Mouse (Mus musculus): ENCODE measurements around the gene Arid1b. TPM values are rescaled to one million over a fixed set of nuclear protein-coding genes. Genes with fewer than 3 reads are reported as not detected.
A peak's percentile ranks its signal among the peaks of the same experiment; 100 is the strongest.

The Arid1b gene
- polyA plus RNA-seq, 1 experiment: 41.6 TPM

DNA sequence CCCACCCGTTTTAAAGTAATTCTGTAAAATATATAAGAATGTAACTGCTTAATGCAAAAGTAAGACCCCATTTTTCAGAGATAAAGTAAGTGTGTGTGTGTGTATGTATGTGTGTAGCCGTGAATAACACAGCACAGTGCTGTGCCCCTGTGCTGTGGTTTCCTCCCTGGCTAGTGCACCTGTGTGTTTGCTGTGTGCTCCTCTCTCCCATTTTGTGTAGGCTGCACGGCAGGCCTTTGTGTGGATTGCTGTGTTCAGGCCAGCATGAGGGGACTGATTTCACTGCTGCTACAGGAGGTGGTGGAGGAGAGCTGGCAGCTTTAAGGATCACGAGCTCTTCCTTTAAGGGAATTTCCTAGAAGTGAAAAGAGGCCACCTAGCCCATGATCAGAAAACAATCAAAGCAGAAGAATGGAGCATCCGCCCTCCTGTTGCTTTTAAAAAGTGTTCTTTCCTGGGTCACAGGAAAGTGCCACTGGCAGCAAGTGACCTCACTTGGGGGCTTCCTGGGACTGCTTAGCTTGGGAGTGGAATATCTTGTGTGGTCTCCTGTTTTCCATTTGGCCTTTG, 66.5 kb downstream of the Arid1b start:
- DNase-seq (ENCODE audit: low read depth): no peak
- TF ChIP-seq CTCF (IDR thresholded peaks at IDR 0.05; ENCODE audit: borderline replicate concordance, extremely low read depth, insufficient read depth, insufficient read length) (no peak), POLR2A (IDR thresholded peaks at IDR 0.05; ENCODE audit: borderline replicate concordance, extremely low read depth, insufficient read depth, insufficient read length, poor library complexity, severe bottlenecking) (no peak)

DNA sequence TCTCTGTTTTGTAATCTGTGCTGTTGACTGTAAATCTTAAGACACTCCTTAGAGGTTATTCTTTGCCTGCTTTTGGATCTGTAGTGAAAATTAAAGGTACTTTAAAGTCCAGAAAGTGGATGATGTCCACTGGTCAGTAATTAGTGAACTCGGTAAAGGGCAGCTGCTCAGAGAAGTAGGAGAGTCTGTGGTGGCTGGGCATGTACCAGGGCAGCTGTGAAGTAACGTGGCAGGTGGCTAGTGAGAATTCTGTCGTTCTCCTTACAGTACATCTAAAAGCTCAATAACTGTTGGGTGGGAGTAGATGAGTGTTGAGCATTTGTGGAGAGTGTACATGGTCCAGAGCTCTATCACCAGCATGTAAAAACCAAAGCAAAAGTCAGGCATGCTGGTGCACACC, 67.1 kb downstream of the Arid1b start:
- TF ChIP-seq CTCF (IDR thresholded peaks at IDR 0.05; ENCODE audit: borderline replicate concordance, extremely low read depth, insufficient read depth, insufficient read length) (no peak), POLR2A (IDR thresholded peaks at IDR 0.05; ENCODE audit: borderline replicate concordance, extremely low read depth, insufficient read depth, insufficient read length, poor library complexity, severe bottlenecking) (no peak)
- DNase-seq (ENCODE audit: low read depth): no peak

DNA sequence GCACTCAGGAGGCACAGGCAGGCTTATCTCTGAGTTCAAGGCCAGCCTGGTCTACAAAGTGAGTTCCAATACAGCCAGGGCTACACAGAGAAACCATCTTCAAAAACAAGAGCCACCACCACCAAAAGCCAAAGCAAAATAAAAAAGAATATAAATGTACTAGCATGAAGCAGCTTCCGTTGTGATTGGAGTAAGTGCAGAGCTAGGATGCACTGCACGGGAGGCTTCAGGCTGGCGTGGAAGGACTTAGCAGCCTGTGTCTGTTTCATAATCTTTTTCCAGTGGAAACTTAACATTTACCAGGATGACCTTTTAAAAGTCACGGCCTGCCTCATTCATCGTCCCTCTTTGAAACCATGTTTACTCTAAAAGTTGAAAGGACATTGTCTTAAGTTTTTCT, 67.5 kb downstream of the Arid1b start:
- no peak for DNase-seq (ENCODE audit: low read depth)
- TF ChIP-seq CTCF (IDR thresholded peaks at IDR 0.05; ENCODE audit: borderline replicate concordance, extremely low read depth, insufficient read depth, insufficient read length) (no peak), POLR2A (IDR thresholded peaks at IDR 0.05; ENCODE audit: borderline replicate concordance, extremely low read depth, insufficient read depth, insufficient read length, poor library complexity, severe bottlenecking) (no peak)

DNA sequence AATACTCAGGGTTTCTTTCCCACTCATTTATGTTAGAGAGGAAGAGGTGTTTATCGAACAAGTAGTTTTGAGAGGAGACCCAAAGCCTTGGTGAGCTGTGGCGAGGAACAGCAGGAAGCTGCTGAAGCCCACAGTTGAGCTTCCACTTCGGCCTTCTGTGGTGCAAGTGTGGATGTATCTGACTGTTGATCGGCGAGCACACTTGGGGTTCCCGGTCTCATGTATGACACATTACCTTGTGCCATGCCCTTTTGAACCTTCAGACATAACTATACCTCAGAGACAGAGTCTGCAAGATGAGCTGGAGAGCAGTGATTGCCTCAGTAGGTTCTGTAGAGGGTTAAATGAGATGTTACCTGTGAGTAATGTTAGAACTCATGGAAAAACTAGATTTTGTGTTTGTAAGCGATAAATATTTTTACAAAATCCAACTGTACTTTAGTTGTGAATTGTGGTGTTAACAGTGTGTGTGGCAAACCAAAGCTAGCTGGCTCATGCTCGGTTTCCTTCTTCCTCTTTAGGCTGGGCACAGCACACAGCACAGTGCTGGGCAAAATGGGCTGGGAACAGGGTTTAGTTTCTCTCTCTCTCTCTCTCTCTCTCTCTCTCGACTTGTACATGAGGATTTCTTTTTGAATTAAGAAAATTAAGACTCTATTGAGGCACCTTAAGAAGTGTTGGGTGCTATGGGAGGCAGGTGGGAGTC, 69.5 kb downstream of the Arid1b start:
- no peak for DNase-seq (ENCODE audit: low read depth)
- no peak for TF ChIP-seq CTCF (IDR thresholded peaks at IDR 0.05; ENCODE audit: borderline replicate concordance, extremely low read depth, insufficient read depth, insufficient read length)
- TF ChIP-seq POLR2A (IDR thresholded peaks at IDR 0.05; ENCODE audit: borderline replicate concordance, extremely low read depth, insufficient read depth, insufficient read length, poor library complexity, severe bottlenecking): no peak

GRCm38 (mm10) chr17:5064777-5065176, 70.6 kb downstream of the Arid1b start:
- no peak for DNase-seq (ENCODE audit: low read depth)
- TF ChIP-seq CTCF (IDR thresholded peaks at IDR 0.05; ENCODE audit: borderline replicate concordance, extremely low read depth, insufficient read depth, insufficient read length) (no peak; the same call in 1 of the 2 replicates), POLR2A (IDR thresholded peaks at IDR 0.05; ENCODE audit: borderline replicate concordance, extremely low read depth, insufficient read depth, insufficient read length, poor library complexity, severe bottlenecking) (no peak)

- DNase-seq (ENCODE audit: low read depth): no peak
- TF ChIP-seq POLR2A (IDR thresholded peaks at IDR 0.05; ENCODE audit: borderline replicate concordance, extremely low read depth, insufficient read depth, insufficient read length, poor library complexity, severe bottlenecking) (no peak), CTCF (IDR thresholded peaks at IDR 0.05; ENCODE audit: borderline replicate concordance, extremely low read depth, insufficient read depth, insufficient read length) (no peak)
Observed at GRCm38 (mm10) chr17:5065270-5065669, 71.1 kb downstream of the Arid1b start.

DNA sequence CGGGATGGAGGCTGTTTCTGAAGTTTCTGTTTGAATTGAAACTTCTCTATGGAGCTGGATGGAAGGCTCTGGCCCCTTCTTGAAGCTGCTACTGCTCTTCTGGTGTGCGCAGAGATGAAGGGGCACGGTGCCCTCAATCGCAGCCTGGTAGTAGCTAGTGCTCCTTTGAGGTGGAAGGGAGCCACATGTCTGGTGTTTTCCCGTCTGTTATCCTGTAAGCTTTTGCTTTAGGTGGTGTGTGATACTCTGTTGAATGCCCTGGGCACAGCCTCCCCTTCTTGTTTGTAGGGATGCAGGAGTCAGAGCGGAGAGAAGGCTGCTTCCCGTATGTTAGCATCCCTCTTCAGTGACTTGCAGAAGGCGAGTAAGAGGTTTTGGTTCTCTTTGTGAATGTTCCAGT, 72.7 kb downstream of the Arid1b start:
- no peak for DNase-seq (ENCODE audit: low read depth)
- TF ChIP-seq CTCF (IDR thresholded peaks at IDR 0.05; ENCODE audit: borderline replicate concordance, extremely low read depth, insufficient read depth, insufficient read length) (no peak), POLR2A (IDR thresholded peaks at IDR 0.05; ENCODE audit: borderline replicate concordance, extremely low read depth, insufficient read depth, insufficient read length, poor library complexity, severe bottlenecking) (no peak)

GRCm38 (mm10) chr17:5067264-5067663, 73.1 kb downstream of the Arid1b start:
- DNase-seq (ENCODE audit: low read depth): peak; percentile 29
- no peak for TF ChIP-seq POLR2A (IDR thresholded peaks at IDR 0.05; ENCODE audit: borderline replicate concordance, extremely low read depth, insufficient read depth, insufficient read length, poor library complexity, severe bottlenecking)
- TF ChIP-seq CTCF (IDR thresholded peaks at IDR 0.05; ENCODE audit: borderline replicate concordance, extremely low read depth, insufficient read depth, insufficient read length): no peak

DNA sequence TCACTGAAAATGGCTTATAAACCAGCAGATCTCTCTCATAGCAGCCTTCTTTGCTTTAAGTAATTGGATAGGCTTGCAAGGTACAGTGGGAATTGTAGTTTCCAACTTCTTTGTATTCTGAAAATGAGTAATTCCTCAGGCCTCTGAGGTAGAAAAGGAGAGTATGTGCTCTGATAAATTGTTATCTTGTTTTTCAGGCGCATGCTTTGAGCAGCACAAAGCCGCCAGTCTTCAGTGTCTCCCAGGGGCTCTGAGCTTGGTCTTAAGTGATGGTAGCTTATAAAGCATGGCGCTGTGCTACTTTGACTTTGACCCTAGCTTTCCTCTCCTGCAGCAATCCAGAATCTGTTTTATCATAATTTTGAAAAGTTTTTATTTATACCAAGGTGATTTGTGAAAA, 76.3 kb downstream of the Arid1b start:
- peak; percentile 8 for DNase-seq (ENCODE audit: low read depth)
- TF ChIP-seq CTCF (IDR thresholded peaks at IDR 0.05; ENCODE audit: borderline replicate concordance, extremely low read depth, insufficient read depth, insufficient read length): no peak

DNA sequence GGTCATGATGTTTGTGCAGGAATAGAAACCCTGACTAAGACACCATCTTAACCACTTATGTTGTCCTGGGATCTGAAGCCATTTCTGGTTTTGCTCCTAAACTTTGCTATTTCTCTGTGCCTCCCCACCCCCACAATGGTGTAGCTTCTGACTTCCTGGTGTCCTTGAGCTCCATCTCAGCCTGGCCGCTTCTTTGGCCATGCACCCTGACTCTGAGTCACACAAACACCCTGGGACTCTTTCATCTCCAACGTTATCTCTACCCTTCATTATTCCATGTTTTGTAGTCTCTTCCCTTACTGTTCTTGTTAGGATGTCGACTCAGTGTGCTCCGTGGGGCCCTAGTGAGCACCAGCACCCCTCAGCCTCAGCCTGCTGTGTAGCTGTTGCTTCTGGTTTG, 78.4 kb downstream of the Arid1b start:
- TF ChIP-seq POLR2A (IDR thresholded peaks at IDR 0.05; ENCODE audit: borderline replicate concordance, extremely low read depth, insufficient read depth, insufficient read length, poor library complexity, severe bottlenecking): no peak
- no peak for TF ChIP-seq CTCF (IDR thresholded peaks at IDR 0.05; ENCODE audit: borderline replicate concordance, extremely low read depth, insufficient read depth, insufficient read length)
- DNase-seq (ENCODE audit: low read depth): no peak

DNA sequence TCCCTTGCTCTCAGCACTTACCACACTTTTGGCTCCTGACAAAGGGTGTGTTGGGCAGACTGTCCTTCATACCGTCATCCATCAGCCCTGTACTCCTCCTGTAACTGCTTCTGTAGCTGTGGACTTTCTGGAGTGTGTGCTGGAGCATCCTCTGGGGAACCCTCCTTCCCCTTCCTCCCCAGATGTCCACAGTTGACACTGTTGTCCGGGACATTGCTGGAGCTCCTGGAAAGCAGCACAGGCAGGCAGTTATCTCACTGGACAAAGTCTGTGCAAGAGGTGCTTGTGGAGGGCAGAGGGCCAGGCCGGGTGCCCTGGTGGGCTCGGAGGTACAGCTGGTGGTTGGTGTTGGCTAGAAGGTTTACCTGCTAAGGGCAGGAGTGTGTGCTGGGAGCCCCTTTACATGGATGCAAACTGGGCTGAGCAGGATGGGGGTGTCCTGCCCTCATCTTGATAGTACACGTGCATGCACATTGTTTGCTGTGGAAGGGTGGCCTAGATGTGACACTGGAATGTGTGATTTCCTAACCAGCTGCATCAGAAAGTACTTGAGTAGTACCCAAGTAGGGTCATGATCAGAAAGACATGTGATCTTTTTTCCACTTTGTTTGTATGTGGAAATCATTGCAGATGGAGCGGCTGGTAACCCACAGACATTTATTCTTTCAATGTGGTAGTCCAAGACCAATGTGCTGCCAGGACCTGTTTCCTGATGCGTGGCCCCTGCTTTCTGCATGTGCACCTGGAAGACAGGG, 80.8 kb downstream of the Arid1b start:
- DNase-seq (ENCODE audit: low read depth): no peak
- no peak for TF ChIP-seq CTCF (IDR thresholded peaks at IDR 0.05; ENCODE audit: borderline replicate concordance, extremely low read depth, insufficient read depth, insufficient read length)
- TF ChIP-seq POLR2A (IDR thresholded peaks at IDR 0.05; ENCODE audit: borderline replicate concordance, extremely low read depth, insufficient read depth, insufficient read length, poor library complexity, severe bottlenecking): no peak
